Comparison of ENCODE assay signal across 10 mouse cellular contexts in genomic region chr12:80034963-80035411, GRCm38 (mm10).
A peak's percentile ranks its signal among the peaks of the same experiment; 100 is the strongest.
DNase-seq lines count a peak whose midpoint lies in the region; ATAC-seq lines count a peak whose summit lies in the region.
"Had no signal": no experiment of that assay in that cellular context is flagged by ENCODE, and none has a peak within 500 bp of the region (broad histone marks: within the 10 kb centered on the region; RNA-seq: fewer than 3 reads in every experiment).

No protein-coding gene starts in this region.

- no peaks in the 10 kb centered on the region for H3K9me3 ChIP-seq in forebrain, embryonic 10.5 days
- no peaks in the 10 kb centered on the region for H3K9me3 ChIP-seq in forebrain, embryonic 15.5 days
- H3K9me3 ChIP-seq in stomach, embryonic 16.5 days (replicated peaks; ENCODE audit: control insufficient read depth, low read length) = no peaks in the 10 kb centered on the region

- H3K4me3 ChIP-seq in forebrain, embryonic 10.5 days = no peak overlapping the region
- H3K4me3 ChIP-seq in forebrain, embryonic 15.5 days = no peak overlapping the region
- H3K4me3 ChIP-seq in stomach, embryonic 16.5 days (replicated peaks; ENCODE audit: low read length) = no peak overlapping the region

- ATAC-seq in forebrain, embryonic 15.5 days (replicated peaks) = no peak
- ATAC-seq in stomach, embryonic 16.5 days (ENCODE audit: insufficient read depth, low FRiP score) = peak; percentile 61

- no peak overlapping the region for H3K4me2 ChIP-seq in forebrain, embryonic 15.5 days (replicated peaks)
- H3K4me2 ChIP-seq in stomach, embryonic 16.5 days (ENCODE audit: low read depth, low read length) = no peak overlapping the region

- no peaks in the 10 kb centered on the region for H3K27me3 ChIP-seq in forebrain, embryonic 10.5 days (ENCODE audit: poor library complexity, severe bottlenecking)
- no peaks in the 10 kb centered on the region for H3K27me3 ChIP-seq in forebrain, embryonic 15.5 days
- H3K27me3 ChIP-seq in stomach, embryonic 16.5 days (ENCODE audit: control insufficient read depth, insufficient read depth, low read length) = no peaks in the 10 kb centered on the region

- peak overlapping the region; percentile 71 for H3K27ac ChIP-seq in forebrain, embryonic 10.5 days
- H3K27ac ChIP-seq in forebrain, embryonic 15.5 days (replicated peaks) = no peak overlapping the region
- H3K27ac ChIP-seq in stomach, embryonic 16.5 days (ENCODE audit: low read length) = peak overlapping the region; percentile 50

- DNase-seq in forebrain, embryonic 10.5 days (ENCODE audit: extremely low spot score, low spot score) = no peak
- peak; percentile 48 for DNase-seq in testis, postnatal 10 days (ENCODE audit: low spot score)
- DNase-seq in testis, postnatal 14 days (ENCODE audit: low spot score) = no peak
- DNase-seq in kidney, postnatal 36 days = peak; percentile 32 to 59
- DNase-seq in cerebellum, adult 18-20 months = no peak
- no peak for DNase-seq in cerebellum, postnatal 4 days (ENCODE audit: low spot score in 2 of 2)
- DNase-seq: lung, adult 2 months; right cerebral cortex, postnatal 4 days had no signal

- WGBS in forebrain, embryonic 10.5 days = 66% methylated on average over 4 of the region's 4 CpGs
- WGBS in forebrain, embryonic 15.5 days = 66% methylated on average over 4 of the region's 4 CpGs
- WGBS in stomach, embryonic 16.5 days = 35% methylated on average over 4 of the region's 4 CpGs

- H3K36me3 ChIP-seq in forebrain, embryonic 10.5 days (replicated peaks) = no peaks in the 10 kb centered on the region
- no peaks in the 10 kb centered on the region for H3K36me3 ChIP-seq in forebrain, embryonic 15.5 days
- no peaks in the 10 kb centered on the region for H3K36me3 ChIP-seq in stomach, embryonic 16.5 days (ENCODE audit: control insufficient read depth, insufficient read depth, low read length)

- peaks cover 25% of the 10 kb centered on the region for H3K4me1 ChIP-seq in forebrain, embryonic 10.5 days
- no peaks in the 10 kb centered on the region for H3K4me1 ChIP-seq in forebrain, embryonic 15.5 days
- peaks cover 15% of the 10 kb centered on the region for H3K4me1 ChIP-seq in stomach, embryonic 16.5 days (ENCODE audit: control insufficient read depth, insufficient read depth, low read length)

- no peak overlapping the region for H3K9ac ChIP-seq in forebrain, embryonic 15.5 days (replicated peaks)
- H3K9ac ChIP-seq in stomach, embryonic 16.5 days (ENCODE audit: low read length) = no peak overlapping the region; the same call in 1 of the 2 replicates

Comparison
In these comparisons a context has a peak if more than half of its experiments do, and no peak if none do; other contexts are left out.
1. DNase-seq: peak in testis, postnatal 10 days (single experiment) and kidney, postnatal 36 days (2 of 2); none in forebrain, embryonic 10.5 days (single experiment), testis, postnatal 14 days (single experiment), cerebellum, adult 18-20 months (0 of 2) and cerebellum, postnatal 4 days (0 of 2).